Mouse (Mus musculus) myocyte (in vitro differentiated cells): ENCODE measurements around the gene Arhgef7. TPM values are rescaled to one million over a fixed set of nuclear protein-coding genes. Genes with fewer than 3 reads are reported as not detected.

Experiments used
- H3K27me3 ChIP-seq: one replicate; pipeline ENCODE4 v1.6.1; 2011; ENCODE audit not compliant: control insufficient read depth, insufficient read depth, insufficient read length
- H3K36me3 ChIP-seq: one replicate; pipeline ENCODE4 v1.6.1; 2011; ENCODE audit not compliant: control insufficient read depth, insufficient read depth
- H3K4me2 ChIP-seq: one replicate; pipeline ENCODE4 v1.6.1; 2011; ENCODE audit warnings: low read depth, control low read depth
- H3K4me3 ChIP-seq: one replicate; pipeline ENCODE4 v1.5.1; 2011; ENCODE audit warnings: mild to moderate bottlenecking, control low read depth, moderate library complexity
- H3K79me2 ChIP-seq: one replicate; pipeline ENCODE4 v1.6.1; 2011; ENCODE audit not compliant: control insufficient read depth, insufficient read depth
- H3ac ChIP-seq: one replicate; pipeline ENCODE4 v1.6.1; 2011; ENCODE audit not compliant: control insufficient read depth, insufficient read length
- CEBPB ChIP-seq: IDR thresholded peaks from 2 replicates; pipeline ENCODE4 v1.6.1; 2011; ENCODE audit warnings: mild to moderate bottlenecking, moderate library complexity; ENCODE audit not compliant: poor library complexity, insufficient read depth, severe bottlenecking
- E2F4 ChIP-seq: IDR thresholded peaks from one replicate; pipeline ENCODE4 v1.6.1; 2011; ENCODE audit warnings: mild to moderate bottlenecking, control low read depth, moderate library complexity; ENCODE audit not compliant: insufficient read depth
- MAX ChIP-seq: IDR thresholded peaks from one replicate; pipeline ENCODE4 v1.6.1; 2011; ENCODE audit warnings: low read depth, mild to moderate bottlenecking, control low read depth
- MYOD1 ChIP-seq, 3 experiments: IDR thresholded peaks; one replicate each; pipeline ENCODE4 v1.6.1; 2011; ENCODE audit warnings: control low read depth in 2 of 3, low read depth in 2 of 3, mild to moderate bottlenecking in 2 of 3, moderate library complexity in 1 of 3; ENCODE audit not compliant: insufficient read length in 2 of 3, control insufficient read depth in 1 of 3
- MYOG ChIP-seq, 3 experiments: IDR thresholded peaks; one replicate each; pipeline ENCODE4 v1.6.1; 2011; ENCODE audit warnings: control low read depth in 2 of 3, low read depth in 2 of 3, mild to moderate bottlenecking in 2 of 3; ENCODE audit not compliant: insufficient read length in 2 of 3, control insufficient read depth in 1 of 3, insufficient read depth in 1 of 3
- POLR2A ChIP-seq: IDR thresholded peaks from one replicate; pipeline ENCODE4 v1.6.1; 2011; ENCODE audit warnings: low read depth, mild to moderate bottlenecking, control low read depth, moderate library complexity; ENCODE audit not compliant: insufficient read length
- POLR2AphosphoS2 ChIP-seq: IDR thresholded peaks from one replicate; pipeline ENCODE4 v1.6.1; 2011; ENCODE audit warnings: low read depth, control low read depth; ENCODE audit not compliant: insufficient read length
- REST ChIP-seq: IDR thresholded peaks from one replicate; pipeline ENCODE4 v1.6.1; 2011; ENCODE audit warnings: mild to moderate bottlenecking, control low read depth, moderate library complexity; ENCODE audit not compliant: insufficient read depth, insufficient read length
- SRF ChIP-seq: IDR thresholded peaks from one replicate; pipeline ENCODE4 v1.6.1; 2011; ENCODE audit warnings: low read depth; ENCODE audit not compliant: control insufficient read depth, insufficient read length
- TCF12 ChIP-seq: IDR thresholded peaks from one replicate; pipeline ENCODE4 v1.6.1; 2011; ENCODE audit warnings: mild to moderate bottlenecking, control low read depth; ENCODE audit not compliant: poor library complexity, insufficient read depth, severe bottlenecking
- TCF3 ChIP-seq: IDR thresholded peaks from one replicate; pipeline ENCODE4 v1.6.1; 2011; ENCODE audit warnings: low read depth, control low read depth; ENCODE audit not compliant: insufficient read length
- USF1 ChIP-seq: IDR thresholded peaks from one replicate; pipeline ENCODE4 v1.6.1; 2011; ENCODE audit warnings: low read depth, mild to moderate bottlenecking, control low read depth, moderate library complexity
- polyA plus RNA-seq: library from polyadenylated mRNA; unstranded; fragments of >200 nt; fragmentation: generic; extraction: Trizol; gene quantifications from one replicate; pipeline ENCODE4 v1.2.1, GENCODE M21; 2012; ENCODE audit warnings: missing spikeins

Arhgef7 gene
- polyA plus RNA-seq, 1 experiment = 24.5 TPM

GRCm38 (mm10) chr8:11774195-11775076 is 46.9 kb downstream of the Arhgef7 start:
- no peaks in the 10 kb centered on the region for H3K36me3 ChIP-seq
- H3K79me2 ChIP-seq = peaks cover 62% of the 10 kb centered on the region
- no peaks in the 10 kb centered on the region for H3K27me3 ChIP-seq
- H3K4me2 ChIP-seq = no peak overlapping the region
- no peak overlapping the region for H3ac ChIP-seq
- H3K4me3 ChIP-seq = no peak overlapping the region
- no peak for TF ChIP-seq E2F4
- no peak for TF ChIP-seq POLR2AphosphoS2
- TF ChIP-seq USF1 = no peak
- TF ChIP-seq MYOD1 (IDR thresholded peaks at IDR 0.05; ENCODE audit: control insufficient read depth in 1 of 3, insufficient read length in 2 of 3, low read depth in 2 of 3) = no peak

GRCm38 (mm10) chr8:11775889-11776288 is 48.4 kb downstream of the Arhgef7 start:
- H3K79me2 ChIP-seq = peaks cover 50% of the 10 kb centered on the region
- no peak overlapping the region for H3K4me2 ChIP-seq
- no peak overlapping the region for H3ac ChIP-seq
- no peaks in the 10 kb centered on the region for H3K36me3 ChIP-seq
- no peaks in the 10 kb centered on the region for H3K27me3 ChIP-seq
- H3K4me3 ChIP-seq = no peak overlapping the region
- TF ChIP-seq SRF (no peak), POLR2A (no peak), MAX (no peak), POLR2AphosphoS2 (no peak), E2F4 (no peak), CEBPB (no peak), USF1 (no peak), MYOG (IDR thresholded peaks at IDR 0.05; ENCODE audit: control insufficient read depth in 1 of 3, insufficient read depth in 1 of 3, insufficient read length in 2 of 3, low read depth in 2 of 3) (no peak), TCF3 (no peak), TCF12 (no peak), REST (no peak), MYOD1 (IDR thresholded peaks at IDR 0.05; ENCODE audit: control insufficient read depth in 1 of 3, insufficient read length in 2 of 3, low read depth in 2 of 3) (no peak)

GRCm38 (mm10) chr8:11776451-11777180 is 49.1 kb downstream of the Arhgef7 start:
- H3K4me3 ChIP-seq = no peak overlapping the region

GRCm38 (mm10) chr8:11777201-11777600 is 49.7 kb downstream of the Arhgef7 start:
- Histone ChIP-seq H3K4me2 (no peak overlapping the region), H3K79me2 (peaks cover 44% of the 10 kb centered on the region), H3K27me3 (no peaks in the 10 kb centered on the region), H3ac (no peak overlapping the region), H3K36me3 (no peaks in the 10 kb centered on the region), H3K4me3 (no peak overlapping the region)
- TF ChIP-seq CEBPB = no peak

More at GRCm38 (mm10) chr8:11776451-11777180, 49.1 kb downstream of the Arhgef7 start:
- H3ac ChIP-seq = no peak overlapping the region
- no peak overlapping the region for H3K4me2 ChIP-seq
- H3K79me2 ChIP-seq = peaks cover 44% of the 10 kb centered on the region
- no peaks in the 10 kb centered on the region for H3K36me3 ChIP-seq
- TF ChIP-seq MYOG (IDR thresholded peaks at IDR 0.05; ENCODE audit: control insufficient read depth in 1 of 3, insufficient read depth in 1 of 3, insufficient read length in 2 of 3, low read depth in 2 of 3) = no peak
- no peak for TF ChIP-seq REST
- TF ChIP-seq POLR2AphosphoS2 = no peak
- no peak for TF ChIP-seq USF1
- no peaks in the 10 kb centered on the region for H3K27me3 ChIP-seq

GRCm38 (mm10) chr8:11778646-11779433 is 51.3 kb downstream of the Arhgef7 start:
- peaks cover 32% of the 10 kb centered on the region for H3K79me2 ChIP-seq
- H3K4me3 ChIP-seq = no peak overlapping the region
- H3ac ChIP-seq = no peak overlapping the region
- TF ChIP-seq TCF3 (no peak), POLR2AphosphoS2 (no peak), E2F4 (no peak), TCF12 (no peak), MYOG (IDR thresholded peaks at IDR 0.05; ENCODE audit: control insufficient read depth in 1 of 3, insufficient read depth in 1 of 3, insufficient read length in 2 of 3, low read depth in 2 of 3) (no peak), MYOD1 (IDR thresholded peaks at IDR 0.05; ENCODE audit: control insufficient read depth in 1 of 3, insufficient read length in 2 of 3, low read depth in 2 of 3) (no peak), USF1 (no peak), CEBPB (no peak), SRF (no peak), POLR2A (no peak)
- H3K4me2 ChIP-seq = no peak overlapping the region
- no peaks in the 10 kb centered on the region for H3K27me3 ChIP-seq
- H3K36me3 ChIP-seq = no peaks in the 10 kb centered on the region
